Mouse (Mus musculus): ENCODE measurements at regions not wholly inside any gene's neighbourhood (a gene's known extent, or its start where the extent isn't known, plus 50 kb on each side); places are given as distances from the start of the nearest gene placed in this dataset.

DNA sequence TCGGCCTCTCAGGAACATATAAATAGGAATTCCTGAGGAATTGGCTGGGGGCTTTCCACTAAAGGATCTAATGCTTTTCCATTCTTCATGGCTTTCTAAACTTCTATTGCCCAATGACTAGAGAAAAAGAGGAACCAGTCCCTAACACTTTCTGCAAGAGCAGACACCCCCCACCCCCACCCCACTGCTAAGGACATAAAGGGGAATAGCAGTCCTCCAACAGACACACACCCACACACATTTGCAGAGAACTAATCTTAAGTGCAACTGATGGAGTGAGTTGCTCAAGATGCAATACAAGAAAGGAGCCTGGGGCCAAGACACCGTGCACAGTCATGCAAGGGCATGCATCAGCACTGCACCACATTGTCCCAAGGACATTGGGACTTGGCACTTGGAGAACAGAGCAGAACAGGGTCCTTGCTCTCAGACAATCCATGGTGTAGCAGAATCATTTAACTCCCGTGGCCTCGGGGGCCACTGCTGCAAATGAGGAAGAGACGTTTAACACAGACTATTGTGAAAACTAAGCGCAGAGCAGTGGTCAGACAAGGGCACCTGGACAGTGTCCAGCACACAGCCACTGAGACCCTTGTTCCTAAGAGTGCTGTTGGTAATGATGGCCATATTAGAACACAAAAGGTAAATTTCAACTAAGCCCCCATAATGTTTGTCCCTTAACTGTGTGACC, 161.1 kb downstream of the Xpnpep1 start:
- no peak for DNase-seq (ENCODE audit: inconsistent ontology term)

- DNase-seq (ENCODE audit: inconsistent ontology term), result no peak
Measured at GRCm38 (mm10) chr19:52866635-52867034, 173.4 kb downstream of the Xpnpep1 start.

DNA sequence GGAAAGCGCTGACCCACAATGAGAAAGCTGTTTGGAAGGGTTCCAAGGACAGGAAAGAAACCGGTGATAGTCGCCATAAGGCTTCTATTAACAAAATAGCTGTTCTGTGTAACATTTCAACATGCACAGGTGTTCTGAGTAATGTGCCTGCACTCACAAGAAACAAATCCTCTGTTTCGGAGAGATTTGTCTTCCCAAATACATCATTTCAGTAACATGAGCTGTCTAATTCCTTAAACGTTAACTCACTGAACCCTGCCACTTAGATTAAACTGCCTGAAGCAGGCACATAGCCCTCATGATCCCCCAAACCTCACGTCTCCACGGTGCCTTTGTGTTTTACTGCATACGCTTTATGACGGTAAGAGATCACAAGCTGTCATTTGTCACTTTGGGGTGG, 178.4 kb downstream of the Xpnpep1 start:
- DNase-seq (ENCODE audit: inconsistent ontology term), result no peak

DNA sequence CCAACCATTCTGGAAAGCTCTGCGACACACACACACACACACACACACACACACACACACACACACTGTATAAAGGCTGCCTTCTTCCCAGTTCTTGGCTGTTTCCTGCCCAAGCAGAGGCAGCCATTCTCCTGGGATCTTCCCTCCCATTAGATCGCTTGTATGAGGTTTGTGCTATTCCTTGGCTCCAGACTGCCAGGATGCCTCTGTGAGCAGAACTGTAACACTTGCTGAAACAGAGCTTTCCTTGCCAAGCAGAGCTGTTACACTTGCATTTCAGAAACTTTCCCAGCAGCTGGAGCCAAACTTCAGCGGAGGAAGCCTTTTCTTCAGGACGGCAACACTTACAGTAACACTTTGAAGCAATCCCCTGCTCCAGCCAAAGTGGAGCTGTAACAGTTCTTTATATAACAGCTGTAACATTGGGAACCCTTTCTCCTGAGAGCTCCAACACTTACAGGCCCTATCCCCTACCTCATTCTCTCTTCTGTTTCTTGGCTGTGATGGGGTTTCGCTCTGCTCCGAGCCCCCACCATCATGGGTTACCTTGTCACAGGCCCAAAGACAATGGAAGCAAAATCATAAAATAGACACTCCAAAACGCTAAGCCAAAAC, 185.8 kb downstream of the Xpnpep1 start:
- DNase-seq (ENCODE audit: inconsistent ontology term), result peak; percentile 47

DNA sequence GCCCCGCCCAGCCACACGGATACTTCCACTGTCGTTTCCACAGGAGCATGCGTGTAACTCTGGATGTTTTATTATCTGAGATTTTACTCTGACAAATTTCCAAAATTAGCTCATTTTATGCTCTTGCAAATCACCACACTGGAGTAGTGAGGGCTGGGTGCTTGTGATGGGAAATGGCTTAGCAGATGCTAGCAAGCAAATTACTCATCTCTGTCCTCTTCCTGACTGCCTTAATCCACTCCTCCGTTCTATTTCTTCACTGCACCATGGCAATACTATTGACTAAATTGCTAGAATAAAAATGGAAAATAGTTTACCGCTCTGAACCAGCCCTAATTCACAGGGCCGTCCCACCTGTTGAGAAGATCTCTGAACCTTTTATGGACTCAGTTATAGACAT, 223.8 kb downstream of the Xpnpep1 start:
- no peak for DNase-seq (ENCODE audit: inconsistent ontology term)

- no peak for DNase-seq (ENCODE audit: inconsistent ontology term)
Measured at GRCm38 (mm10) chr19:52812046-52812445, 228.0 kb downstream of the Xpnpep1 start.

DNA sequence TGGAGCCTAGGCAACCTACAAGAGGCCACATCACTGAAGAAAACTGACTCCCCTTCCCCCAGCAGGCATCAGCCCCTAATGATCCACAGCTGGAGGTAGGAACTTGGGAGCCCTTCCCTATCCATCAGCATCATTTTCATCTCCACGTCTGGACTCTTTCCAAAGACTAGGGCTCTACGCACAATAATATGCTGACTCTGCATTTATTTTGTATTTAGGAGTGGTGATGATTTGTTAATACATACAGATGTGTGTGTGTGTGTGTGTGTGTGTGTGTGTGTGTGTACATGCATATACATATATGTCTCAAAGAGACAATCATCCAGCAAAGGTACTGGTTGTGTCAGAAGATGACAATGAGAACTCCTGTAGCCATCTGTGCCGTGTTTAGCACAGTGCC, 251.2 kb downstream of the Xpnpep1 start:
- DNase-seq (ENCODE audit: inconsistent ontology term), result no peak

GRCm38 (mm10) chr19:52768761-52769388, 271.1 kb downstream of the Xpnpep1 start:
- no peak for DNase-seq (ENCODE audit: inconsistent ontology term)

DNA sequence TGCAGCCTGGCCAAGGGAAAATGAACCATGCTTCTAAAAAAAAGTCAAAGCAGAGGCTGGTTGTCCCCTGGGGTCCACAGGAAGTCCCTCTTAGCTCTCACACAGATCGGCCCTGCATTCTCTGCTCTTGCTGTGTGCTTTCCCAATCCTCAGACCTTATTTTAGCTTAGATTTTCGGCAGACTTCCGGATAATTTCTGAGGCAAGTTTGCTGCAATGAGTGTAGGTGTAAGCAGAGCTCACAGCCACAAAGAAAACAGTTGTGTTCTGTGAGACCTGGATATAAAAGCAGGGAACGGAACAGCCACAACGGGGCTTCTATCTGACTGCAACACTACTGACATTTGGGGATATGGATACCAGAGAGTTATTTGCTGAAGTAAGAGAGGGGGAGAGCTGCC, 271.9 kb downstream of the Xpnpep1 start:
- DNase-seq (ENCODE audit: inconsistent ontology term), result no peak

GRCm38 (mm10) chr19:52738946-52739345, 301.1 kb downstream of the Xpnpep1 start:
- DNase-seq (ENCODE audit: inconsistent ontology term), result no peak

DNA sequence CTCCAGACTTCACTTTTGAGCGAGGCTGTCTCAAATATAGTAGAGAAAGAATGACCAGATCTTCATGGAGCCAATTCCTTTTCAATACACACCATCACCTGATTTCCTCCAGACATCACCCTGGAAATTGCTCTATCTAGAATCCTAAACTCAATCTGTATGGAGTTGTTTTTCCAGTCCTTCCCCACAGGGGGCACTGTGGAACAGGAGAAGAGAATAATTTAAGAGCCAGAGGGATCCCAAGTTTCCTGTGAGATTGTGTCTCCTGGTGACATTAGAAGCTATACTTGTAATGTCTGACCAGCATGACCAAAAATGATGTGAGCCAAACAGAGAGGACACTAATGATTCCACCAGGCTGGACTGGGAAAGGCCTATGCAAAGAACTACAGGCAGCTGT, 318.2 kb downstream of the Xpnpep1 start:
- peak; percentile 12 for DNase-seq (ENCODE audit: inconsistent ontology term)

GRCm38 (mm10) chr19:52715359-52715758, 324.7 kb downstream of the Xpnpep1 start:
- no peak for DNase-seq (ENCODE audit: inconsistent ontology term)

DNA sequence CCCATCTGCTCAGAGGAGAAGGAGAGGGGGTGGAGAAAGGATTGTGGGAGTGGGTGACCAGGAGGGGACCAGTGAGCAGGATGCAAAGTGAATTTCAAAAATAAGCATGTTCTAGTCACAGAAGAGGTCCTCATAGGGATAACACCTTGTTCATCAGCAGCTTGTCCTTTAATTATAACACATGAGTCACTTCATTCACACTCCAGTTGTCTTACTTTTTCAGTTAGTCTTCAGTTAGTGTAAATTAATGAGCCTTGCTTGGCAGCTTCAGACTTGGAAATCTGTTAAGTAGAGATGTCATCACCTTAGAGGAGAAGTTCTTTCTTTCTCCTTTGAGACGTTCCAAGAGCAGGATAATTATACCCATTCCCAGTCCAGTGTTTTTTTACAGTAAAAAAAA, 332.3 kb downstream of the Xpnpep1 start:
- no peak for DNase-seq (ENCODE audit: inconsistent ontology term)

GRCm38 (mm10) chr19:52661009-52661408, 379.0 kb downstream of the Xpnpep1 start:
- DNase-seq (ENCODE audit: inconsistent ontology term), result no peak

DNA sequence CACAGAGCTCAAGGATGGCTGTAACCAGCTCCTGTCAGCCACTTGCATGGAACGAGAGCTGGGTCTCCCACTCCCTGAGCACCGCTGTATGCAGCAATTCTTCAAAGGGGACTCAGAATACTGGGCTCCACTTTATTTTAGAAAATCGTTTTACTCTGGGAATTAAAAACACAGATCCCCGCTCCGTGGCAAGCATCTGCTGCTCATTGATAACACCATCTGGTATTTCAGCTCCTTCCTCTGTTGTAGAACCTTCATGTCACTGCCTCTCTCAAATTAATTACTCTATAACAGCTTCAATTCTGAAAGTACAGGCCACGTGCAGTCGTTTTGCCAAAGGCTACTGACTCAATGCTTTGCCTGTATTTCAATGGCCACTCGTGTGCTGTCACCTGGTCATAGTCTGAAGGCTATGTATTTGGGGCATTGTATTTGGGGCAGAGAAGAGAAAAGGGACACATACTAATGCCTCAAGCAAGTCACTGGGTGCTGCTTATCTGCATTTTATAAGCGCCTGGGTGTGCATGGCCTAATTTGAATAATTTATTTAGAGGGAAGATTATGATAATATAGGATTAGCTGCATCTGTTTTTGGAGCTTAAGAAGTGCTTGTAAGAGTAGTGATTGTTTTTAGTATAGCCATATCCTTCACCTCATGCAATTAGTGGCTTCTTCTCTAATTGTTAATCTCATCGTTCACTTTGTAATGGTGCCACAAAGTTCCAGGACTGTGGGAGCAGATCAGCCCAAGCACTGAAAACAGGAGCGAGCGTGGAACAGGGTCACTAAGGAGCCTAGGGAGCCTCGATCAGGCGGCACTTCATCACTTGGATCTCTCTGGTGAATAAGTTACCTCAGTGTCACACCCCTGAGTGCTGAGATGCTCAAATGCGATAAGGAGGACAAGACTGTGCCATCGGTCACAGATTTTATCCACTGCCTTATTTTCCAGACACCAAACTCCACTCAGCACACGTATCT, 383.3 kb downstream of the Ins1 start:
- no peak for DNase-seq (ENCODE audit: inconsistent ontology term)

- no peak for DNase-seq (ENCODE audit: inconsistent ontology term)
Measured at GRCm38 (mm10) chr19:52640228-52640627, 376.1 kb downstream of the Ins1 start.

DNA sequence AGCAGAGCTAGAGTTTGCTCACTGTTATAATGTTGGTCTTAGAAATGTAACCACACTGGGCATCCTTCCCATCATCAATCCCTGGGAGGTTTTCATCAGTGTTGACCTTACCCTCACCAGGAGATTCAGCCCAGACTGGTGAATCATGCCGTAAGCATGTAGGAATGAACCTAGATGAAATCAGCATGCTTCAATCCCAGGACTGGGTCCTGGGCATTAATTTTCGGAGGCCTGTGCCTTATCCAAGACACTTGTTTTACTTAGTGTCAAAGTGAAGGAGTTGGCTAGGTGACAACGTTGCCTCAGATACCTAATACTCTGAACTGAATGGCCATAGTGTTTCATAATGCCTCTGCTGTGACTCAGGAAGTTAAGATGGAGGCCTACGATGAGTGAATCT, 368.4 kb downstream of the Ins1 start:
- DNase-seq (ENCODE audit: inconsistent ontology term), result peak; percentile 89

DNA sequence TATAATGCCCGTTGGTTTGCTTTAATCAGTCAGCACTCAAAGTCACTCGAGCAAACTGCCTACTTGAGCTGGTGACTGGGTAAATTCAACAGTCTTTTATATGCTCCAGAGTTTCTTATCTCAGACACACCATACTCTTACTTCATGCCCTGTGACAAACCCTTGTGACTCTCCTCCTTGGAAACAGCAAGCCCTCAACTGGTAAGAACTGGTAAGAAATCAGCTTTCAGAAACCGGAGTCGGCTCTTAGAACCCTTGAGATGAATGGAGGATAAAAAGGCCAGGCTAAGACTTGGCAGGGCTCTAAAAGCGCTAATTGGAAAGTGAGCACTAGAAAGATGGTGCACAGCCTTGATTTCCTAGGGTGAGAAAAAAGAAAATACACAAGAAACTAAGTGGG, 360.2 kb downstream of the Ins1 start:
- DNase-seq (ENCODE audit: inconsistent ontology term), result no peak

- peak; percentile 17 for DNase-seq (ENCODE audit: inconsistent ontology term)
Measured at GRCm38 (mm10) chr19:52623496-52623895, 359.4 kb downstream of the Ins1 start.

DNA sequence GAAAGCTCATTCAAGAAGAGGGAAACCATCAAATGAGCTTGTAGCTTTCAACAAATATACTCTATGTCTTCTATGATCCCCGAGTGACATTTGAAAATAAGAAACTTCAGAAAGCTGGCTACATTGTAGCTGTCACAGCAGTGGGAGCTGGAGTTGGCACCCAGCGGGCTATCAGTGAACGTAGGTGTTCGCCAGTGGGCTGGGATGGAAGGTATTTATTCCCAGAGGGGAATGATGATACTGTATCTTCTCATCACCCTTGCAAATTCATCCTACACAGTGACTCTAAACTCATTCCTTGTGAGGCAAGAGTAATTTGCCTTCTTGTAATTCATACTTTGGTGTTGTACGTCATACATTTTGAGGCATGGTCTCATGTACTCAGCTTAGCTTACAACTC, 349.3 kb downstream of the Ins1 start:
- no peak for DNase-seq (ENCODE audit: inconsistent ontology term)

DNA sequence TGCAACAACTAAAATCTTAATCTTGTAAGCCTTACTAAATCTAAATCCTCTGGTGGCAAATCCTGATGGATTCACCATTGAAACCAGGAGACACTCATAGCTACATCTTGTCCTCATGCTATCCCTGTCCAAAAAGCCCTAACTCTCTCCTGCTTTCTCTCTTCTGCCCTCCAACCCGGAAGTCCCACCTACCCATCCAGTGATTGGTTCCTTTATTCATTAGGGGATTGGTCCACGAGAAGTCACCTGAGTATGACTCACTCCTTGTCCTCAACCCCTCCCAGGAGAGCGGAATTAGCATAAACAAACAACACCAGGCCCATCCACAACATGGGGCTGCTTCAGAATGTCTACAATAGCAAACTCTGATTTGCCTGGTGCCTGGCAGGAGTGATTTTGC, 342.8 kb downstream of the Ins1 start:
- DNase-seq (ENCODE audit: inconsistent ontology term), result no peak

- DNase-seq (ENCODE audit: inconsistent ontology term), result no peak
Measured at GRCm38 (mm10) chr19:52600410-52600809, 336.3 kb downstream of the Ins1 start.
